Mouse (Mus musculus): ENCODE results near the gene Dusp1. TPM values are rescaled to one million over a fixed set of nuclear protein-coding genes. Genes with fewer than 3 reads are reported as not detected.

Dusp1 gene
- polyA plus RNA-seq, 1 experiment, result 19.7 TPM

- Histone ChIP-seq H3K36me3 (ENCODE audit: control insufficient read depth, insufficient read depth, low read length) (no peaks in the 10 kb centered on the region), H3K27ac (ENCODE audit: control insufficient read depth, insufficient read depth, low read depth, low read length) (no peak overlapping the region)
Measured at GRCm38 (mm10) chr17:26596168-26596658, 34.3 kb upstream of the Dusp1 start.

GRCm38 (mm10) chr17:26595448-26596167 lies 33.7 kb upstream of the Dusp1 start:
- H3K4me3 ChIP-seq (ENCODE audit: control insufficient read depth, low read depth, low read length), result no peak overlapping the region
- TF ChIP-seq POLR2A (IDR thresholded peaks at IDR 0.05; ENCODE audit: control insufficient read depth, low read depth, low read length) (no peak), CTCF (IDR thresholded peaks at IDR 0.05; ENCODE audit: control insufficient read depth, insufficient read depth, insufficient replicate concordance, low read depth, low read length) (no peak)
- H3K36me3 ChIP-seq (ENCODE audit: control insufficient read depth, insufficient read depth, low read length), result no peaks in the 10 kb centered on the region
- H3K27me3 ChIP-seq (ENCODE audit: control insufficient read depth, insufficient read depth, low read length), result no peaks in the 10 kb centered on the region
- H3K4me1 ChIP-seq (ENCODE audit: control insufficient read depth, insufficient read depth, low read length), result peaks cover 6% of the 10 kb centered on the region
- no peak overlapping the region for H3K27ac ChIP-seq (ENCODE audit: control insufficient read depth, insufficient read depth, low read depth, low read length)

More at GRCm38 (mm10) chr17:26596168-26596658, 34.3 kb upstream of the Dusp1 start:
- Histone ChIP-seq H3K4me1 (ENCODE audit: control insufficient read depth, insufficient read depth, low read length) (peaks cover 11% of the 10 kb centered on the region), H3K27me3 (ENCODE audit: control insufficient read depth, insufficient read depth, low read length) (no peaks in the 10 kb centered on the region), H3K4me3 (ENCODE audit: control insufficient read depth, low read depth, low read length) (no peak overlapping the region)
- TF ChIP-seq CTCF (IDR thresholded peaks at IDR 0.05; ENCODE audit: control insufficient read depth, insufficient read depth, insufficient replicate concordance, low read depth, low read length) (no peak), POLR2A (IDR thresholded peaks at IDR 0.05; ENCODE audit: control insufficient read depth, low read depth, low read length) (no peak)

- no peak overlapping the region for H3K27ac ChIP-seq (ENCODE audit: control insufficient read depth, insufficient read depth, low read depth, low read length)
Measured at GRCm38 (mm10) chr17:26594958-26595357, 33.0 kb upstream of the Dusp1 start.

GRCm38 (mm10) chr17:26594171-26594570 lies 32.2 kb upstream of the Dusp1 start:
- Histone ChIP-seq H3K4me3 (ENCODE audit: control insufficient read depth, low read depth, low read length) (no peak overlapping the region), H3K27ac (ENCODE audit: control insufficient read depth, insufficient read depth, low read depth, low read length) (no peak overlapping the region), H3K27me3 (ENCODE audit: control insufficient read depth, insufficient read depth, low read length) (no peaks in the 10 kb centered on the region), H3K4me1 (ENCODE audit: control insufficient read depth, insufficient read depth, low read length) (peaks cover 6% of the 10 kb centered on the region), H3K36me3 (ENCODE audit: control insufficient read depth, insufficient read depth, low read length) (no peaks in the 10 kb centered on the region)
- no peak for TF ChIP-seq CTCF (IDR thresholded peaks at IDR 0.05; ENCODE audit: control insufficient read depth, insufficient read depth, insufficient replicate concordance, low read depth, low read length)
- no peak for TF ChIP-seq POLR2A (IDR thresholded peaks at IDR 0.05; ENCODE audit: control insufficient read depth, low read depth, low read length)

More at GRCm38 (mm10) chr17:26594958-26595357, 33.0 kb upstream of the Dusp1 start:
- Histone ChIP-seq H3K27me3 (ENCODE audit: control insufficient read depth, insufficient read depth, low read length) (no peaks in the 10 kb centered on the region), H3K4me1 (ENCODE audit: control insufficient read depth, insufficient read depth, low read length) (peaks cover 6% of the 10 kb centered on the region), H3K36me3 (ENCODE audit: control insufficient read depth, insufficient read depth, low read length) (no peaks in the 10 kb centered on the region), H3K4me3 (ENCODE audit: control insufficient read depth, low read depth, low read length) (no peak overlapping the region)
- no peak for TF ChIP-seq CTCF (IDR thresholded peaks at IDR 0.05; ENCODE audit: control insufficient read depth, insufficient read depth, insufficient replicate concordance, low read depth, low read length)
- no peak for TF ChIP-seq POLR2A (IDR thresholded peaks at IDR 0.05; ENCODE audit: control insufficient read depth, low read depth, low read length)

GRCm38 (mm10) chr17:26593199-26593598 lies 31.3 kb upstream of the Dusp1 start:
- TF ChIP-seq POLR2A (IDR thresholded peaks at IDR 0.05; ENCODE audit: control insufficient read depth, low read depth, low read length) (no peak), CTCF (IDR thresholded peaks at IDR 0.05; ENCODE audit: control insufficient read depth, insufficient read depth, insufficient replicate concordance, low read depth, low read length) (no peak)
- H3K4me3 ChIP-seq (ENCODE audit: control insufficient read depth, low read depth, low read length), result no peak overlapping the region
- H3K4me1 ChIP-seq (ENCODE audit: control insufficient read depth, insufficient read depth, low read length), result peaks cover 6% of the 10 kb centered on the region
- H3K36me3 ChIP-seq (ENCODE audit: control insufficient read depth, insufficient read depth, low read length), result no peaks in the 10 kb centered on the region
- H3K27me3 ChIP-seq (ENCODE audit: control insufficient read depth, insufficient read depth, low read length), result no peaks in the 10 kb centered on the region
- H3K27ac ChIP-seq (ENCODE audit: control insufficient read depth, insufficient read depth, low read depth, low read length), result peak overlapping the region; percentile 55

GRCm38 (mm10) chr17:26592510-26592909 lies 30.6 kb upstream of the Dusp1 start:
- peak overlapping the region; percentile 55 for H3K27ac ChIP-seq (ENCODE audit: control insufficient read depth, insufficient read depth, low read depth, low read length)
- TF ChIP-seq POLR2A (IDR thresholded peaks at IDR 0.05; ENCODE audit: control insufficient read depth, low read depth, low read length) (no peak), CTCF (IDR thresholded peaks at IDR 0.05; ENCODE audit: control insufficient read depth, insufficient read depth, insufficient replicate concordance, low read depth, low read length) (no peak)

GRCm38 (mm10) chr17:26587961-26588487 lies 26.1 kb upstream of the Dusp1 start:
- no peaks in the 10 kb centered on the region for H3K27me3 ChIP-seq (ENCODE audit: control insufficient read depth, insufficient read depth, low read length)
- no peak for TF ChIP-seq POLR2A (IDR thresholded peaks at IDR 0.05; ENCODE audit: control insufficient read depth, low read depth, low read length)
- no peak for TF ChIP-seq CTCF (IDR thresholded peaks at IDR 0.05; ENCODE audit: control insufficient read depth, insufficient read depth, insufficient replicate concordance, low read depth, low read length)
- H3K27ac ChIP-seq (ENCODE audit: control insufficient read depth, insufficient read depth, low read depth, low read length), result no peak overlapping the region
- H3K4me1 ChIP-seq (ENCODE audit: control insufficient read depth, insufficient read depth, low read length), result peaks cover 6% of the 10 kb centered on the region
- H3K36me3 ChIP-seq (ENCODE audit: control insufficient read depth, insufficient read depth, low read length), result no peaks in the 10 kb centered on the region
- no peak overlapping the region for H3K4me3 ChIP-seq (ENCODE audit: control insufficient read depth, low read depth, low read length)

More at GRCm38 (mm10) chr17:26592510-26592909, 30.6 kb upstream of the Dusp1 start:
- Histone ChIP-seq H3K4me1 (ENCODE audit: control insufficient read depth, insufficient read depth, low read length) (peaks cover 6% of the 10 kb centered on the region), H3K36me3 (ENCODE audit: control insufficient read depth, insufficient read depth, low read length) (no peaks in the 10 kb centered on the region), H3K4me3 (ENCODE audit: control insufficient read depth, low read depth, low read length) (no peak overlapping the region), H3K27me3 (ENCODE audit: control insufficient read depth, insufficient read depth, low read length) (no peaks in the 10 kb centered on the region)
